Mouse (Mus musculus) cerebellum, adult 2 months (tissue): ENCODE data around the gene Cdc14a.

ENCODE experiments used
- CTCF ChIP-seq: fragments of 200-500 bp; IDR thresholded peaks from 2 replicates; pipeline ENCODE4 v1.5.1; 2011; ENCODE audit warnings: low read depth, mild to moderate bottlenecking, control low read depth, low read length, moderate library complexity, borderline replicate concordance; ENCODE audit not compliant: insufficient read depth
- POLR2A ChIP-seq: fragments of 200-500 bp; IDR thresholded peaks from 2 replicates; pipeline ENCODE4 v1.6.1; 2011; ENCODE audit warnings: low read length, control low read depth, borderline replicate concordance; ENCODE audit not compliant: insufficient read depth

DNA sequence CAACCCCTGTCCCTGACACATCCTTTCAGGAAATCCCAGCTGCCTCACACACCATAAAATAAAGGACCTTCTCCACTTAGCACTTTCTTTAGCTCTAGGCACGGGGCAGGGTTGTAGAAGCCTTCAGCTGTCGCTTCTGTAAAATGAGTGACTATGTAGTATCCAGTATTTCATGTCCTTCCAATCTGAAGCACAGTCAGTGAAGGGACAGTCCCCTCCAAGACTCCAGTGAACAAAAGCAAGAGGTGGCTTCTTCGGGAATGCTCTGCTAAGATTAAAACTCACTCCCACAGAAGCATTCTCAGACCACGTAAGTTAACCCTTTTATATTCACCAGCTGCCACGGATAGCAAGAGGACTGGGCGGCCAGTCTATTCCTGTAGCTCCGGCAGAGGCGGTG lies 14.3 kb downstream of the Cdc14a start:
- TF ChIP-seq CTCF (no peak), POLR2A (no peak)
